Mouse (Mus musculus) adrenal gland, postnatal 4 days (tissue): ENCODE results near the gene Hoxa4. TPM values are rescaled to one million over a fixed set of nuclear protein-coding genes. Genes with fewer than 3 reads are reported as not detected.

Experiments used
- DNase-seq, 2 experiments: peaks; one replicate each; pipeline ENCODE4 v3.0.0; 2021 to 2022; ENCODE audit warnings: low spot score in 2 of 2, mixed read lengths in 2 of 2
- total RNA-seq, 2 experiments: library from RNA; stranded (reverse); gene quantifications; 2 replicates each; pipeline ENCODE4 v1.2.3; 2021

Hoxa4 gene
- total RNA-seq, 2 experiments from 2014 or later = 6.5 to 7.3 TPM

- no peak for DNase-seq
Measured at GRCm38 (mm10) chr6:52167736-52168161, 23.8 kb downstream of the Hoxa4 start.

- no peak for DNase-seq
Measured at GRCm38 (mm10) chr6:52167176-52167575, 24.4 kb downstream of the Hoxa4 start.

GRCm38 (mm10) chr6:52166431-52167077 lies 25.0 kb downstream of the Hoxa4 start:
- no peak for DNase-seq

- no peak for DNase-seq
Measured at GRCm38 (mm10) chr6:52165441-52166370, 25.8 kb downstream of the Hoxa4 start.

GRCm38 (mm10) chr6:52164626-52165440 lies 26.7 kb downstream of the Hoxa4 start, which contains the start of gene Hoxa2:
Gene Hoxa2, minus strand, starts transcription at chr6:52164831.
- DNase-seq = no peak

- DNase-seq = peak in 1 of 2 experiments; percentile 23
Measured at GRCm38 (mm10) chr6:52164051-52164625, 27.4 kb downstream of the Hoxa4 start.

- no peak for DNase-seq
Measured at GRCm38 (mm10) chr6:52163366-52164031, 28.1 kb downstream of the Hoxa4 start.

GRCm38 (mm10) chr6:52162611-52163365 lies 28.8 kb downstream of the Hoxa4 start:
- no peak for DNase-seq

GRCm38 (mm10) chr6:52162093-52162380 lies 29.5 kb downstream of the Hoxa4 start:
- DNase-seq = no peak

GRCm38 (mm10) chr6:52161336-52162092 lies 30.0 kb downstream of the Hoxa4 start:
- DNase-seq = no peak

- DNase-seq = no peak
Measured at GRCm38 (mm10) chr6:52160511-52161335, 30.8 kb downstream of the Hoxa4 start.

- DNase-seq = no peak
Measured at GRCm38 (mm10) chr6:52159979-52160378, 31.6 kb downstream of the Hoxa4 start.

- no peak for DNase-seq
Measured at GRCm38 (mm10) chr6:52159164-52159761, 32.3 kb downstream of the Hoxa4 start.

GRCm38 (mm10) chr6:52158276-52159051 lies 33.1 kb downstream of the Hoxa4 start, which contains the start of gene Hoxa1:
Gene Hoxa1, minus strand, starts transcription at chr6:52158317.
- DNase-seq = peak in 1 of 2 experiments; percentile 62

- DNase-seq = no peak
Measured at GRCm38 (mm10) chr6:52157466-52158275, 33.9 kb downstream of the Hoxa4 start.
